In the genomic region with DNA sequence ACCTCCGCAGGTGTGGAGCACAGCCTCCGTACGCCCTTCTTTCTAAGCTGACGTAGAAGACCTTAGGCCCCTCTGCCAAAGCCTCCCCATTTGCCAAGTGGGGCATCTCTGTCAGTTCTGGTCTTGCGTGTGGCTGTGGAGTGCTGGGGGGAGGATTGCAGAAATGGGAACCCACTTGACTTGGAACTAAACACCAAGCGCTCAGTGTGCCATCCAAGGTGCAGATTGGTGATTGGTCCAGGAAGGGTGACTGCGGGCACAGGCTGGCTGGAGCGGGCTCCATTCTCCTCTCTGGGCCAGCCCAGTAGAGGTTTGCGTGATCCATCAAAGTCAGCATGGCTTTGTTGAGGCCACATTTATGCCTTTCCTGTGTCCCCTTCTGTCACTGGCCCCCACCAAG, we compare ENCODE assay signal across 19 mouse cellular contexts. TPM values are rescaled to one million over a fixed set of nuclear protein-coding genes. Genes with fewer than 3 reads are reported as not detected.
A peak's percentile ranks its signal among the peaks of the same experiment; 100 is the strongest.
DNase-seq lines count a peak whose midpoint lies in the region; ATAC-seq and TF ChIP-seq lines count a peak whose summit lies in the region.
"Had no signal": no experiment of that assay in that cellular context is flagged by ENCODE, and none has a peak within 500 bp of the region (broad histone marks: within the 10 kb centered on the region; RNA-seq: fewer than 3 reads in every experiment).

No protein-coding gene starts in this region.

- no peak overlapping the region for H3K9ac ChIP-seq in hindbrain, postnatal 0 days (replicated peaks; ENCODE audit: low read length)
- H3K9ac ChIP-seq in hindbrain, embryonic 16.5 days (ENCODE audit: low read depth, low read length): no peak overlapping the region; the same call in 1 of the 2 replicates
- H3K9ac ChIP-seq in neural tube, embryonic 13.5 days: 0 out of 2 replicates have a peak overlapping the region, but pooled peaks have one; percentile 22
- no peak overlapping the region for H3K9ac ChIP-seq in neural tube, embryonic 15.5 days (replicated peaks)
- H3K9ac ChIP-seq: embryonic facial prominence, embryonic 12.5 days; hindbrain, embryonic 13.5 days; limb, embryonic 12.5 days; lung, embryonic 15.5 days; neural tube, embryonic 12.5 days had no signal

- peaks cover 62% of the 10 kb centered on the region for H3K4me1 ChIP-seq in cerebellum, adult 2 months (ENCODE audit: control insufficient read depth, insufficient read depth, low read length)
- no peaks in the 10 kb centered on the region for H3K4me1 ChIP-seq in hindbrain, postnatal 0 days (ENCODE audit: insufficient read depth, low read length)
- H3K4me1 ChIP-seq in hindbrain, embryonic 16.5 days (ENCODE audit: control insufficient read depth, insufficient read depth, low read depth, low read length): no peaks in the 10 kb centered on the region
- peaks cover 29% of the 10 kb centered on the region for H3K4me1 ChIP-seq in neural tube, embryonic 13.5 days (replicated peaks)
- H3K4me1 ChIP-seq in neural tube, embryonic 15.5 days: peaks cover 11% of the 10 kb centered on the region
- H3K4me1 ChIP-seq: embryonic facial prominence, embryonic 12.5 days; limb, embryonic 12.5 days; lung, embryonic 15.5 days; midbrain, embryonic 10.5 days had no signal

- peak; percentile 30; the same call in 1 of the 2 replicates for TF ChIP-seq POLR2A in cerebellum, adult 2 months (IDR thresholded peaks at IDR 0.05; ENCODE audit: borderline replicate concordance, insufficient read depth, low read length)

- H3K27me3 ChIP-seq in cerebellum, adult 2 months (ENCODE audit: control insufficient read depth, insufficient read depth, low read length): no peaks in the 10 kb centered on the region
- no peaks in the 10 kb centered on the region for H3K27me3 ChIP-seq in hindbrain, postnatal 0 days (ENCODE audit: insufficient read depth, low read length)
- H3K27me3 ChIP-seq in hindbrain, embryonic 16.5 days (replicated peaks; ENCODE audit: control insufficient read depth, insufficient read depth, low read length): no peaks in the 10 kb centered on the region
- H3K27me3 ChIP-seq in neural tube, embryonic 13.5 days: 0 out of 2 replicates have a peak, but pooled peaks cover 4% of the 10 kb centered on the region
- 0 out of 2 replicates have a peak, but pooled peaks cover 10% of the 10 kb centered on the region for H3K27me3 ChIP-seq in neural tube, embryonic 15.5 days (replicated peaks)
- H3K27me3 ChIP-seq: embryonic facial prominence, embryonic 12.5 days; neural tube, embryonic 12.5 days had no signal

- peak; percentile 15; the same call in 1 of the 2 replicates for ATAC-seq in frontal cortex, adult (ENCODE audit: low TSS enrichment)
- peak; percentile 8; the same call in 1 of the 2 replicates for ATAC-seq in hindbrain, postnatal 0 days
- ATAC-seq in hindbrain, embryonic 16.5 days: no peak; the same call in 1 of the 2 replicates
- ATAC-seq in neural tube, embryonic 13.5 days (ENCODE audit: low read depth): 0 out of 2 replicates have a peak, but pooled peaks have one; percentile 12
- no peak; the same call in 1 of the 2 replicates for ATAC-seq in neural tube, embryonic 15.5 days (ENCODE audit: low FRiP score)

- peaks cover 34% of the 10 kb centered on the region for H3K36me3 ChIP-seq in hindbrain, postnatal 0 days (ENCODE audit: insufficient read depth, low read length)
- peaks cover 20% of the 10 kb centered on the region for H3K36me3 ChIP-seq in hindbrain, embryonic 16.5 days (ENCODE audit: control insufficient read depth, insufficient read depth, low read length)
- H3K36me3 ChIP-seq in neural tube, embryonic 13.5 days: peaks cover 41% of the 10 kb centered on the region
- peaks cover 47% of the 10 kb centered on the region for H3K36me3 ChIP-seq in neural tube, embryonic 15.5 days

- 10% methylated on average over 9 of the region's 9 CpGs for WGBS in cerebellum, adult 2 months
- 85% methylated on average over 9 of the region's 9 CpGs for WGBS in hindbrain, postnatal 0 days
- WGBS in hindbrain, embryonic 16.5 days: 84% methylated on average over 9 of the region's 9 CpGs
- 88% methylated on average over 9 of the region's 9 CpGs for WGBS in neural tube, embryonic 13.5 days
- WGBS in neural tube, embryonic 15.5 days: 95% methylated on average over 9 of the region's 9 CpGs

- TF ChIP-seq CTCF in cerebellum, adult 2 months (IDR thresholded peaks at IDR 0.05; ENCODE audit: borderline replicate concordance, insufficient read depth, low read depth, low read length): no peak
- TF ChIP-seq CTCF in hindbrain, postnatal 0 days (IDR thresholded peaks at IDR 0.05; ENCODE audit: low read depth): no peak

- peak in 1 of 2 experiments; percentile 91 for DNase-seq in cerebellum, adult 2 months
- no peak for DNase-seq in cerebellum, adult 9-10 months
- DNase-seq in frontal cortex, postnatal 36 days (ENCODE audit: low spot score in 2 of 2): no peak
- no peak for DNase-seq in hindbrain, postnatal 0 days (ENCODE audit: low spot score)

- H3K4me2 ChIP-seq in hindbrain, postnatal 0 days (ENCODE audit: low read depth, low read length): no peak overlapping the region
- H3K4me2 ChIP-seq in hindbrain, embryonic 16.5 days (ENCODE audit: low read length): no peak overlapping the region
- H3K4me2 ChIP-seq in neural tube, embryonic 13.5 days: no peak overlapping the region
- no peak overlapping the region for H3K4me2 ChIP-seq in neural tube, embryonic 15.5 days
- H3K4me2 ChIP-seq: embryonic facial prominence, embryonic 12.5 days; hindbrain, embryonic 13.5 days; limb, embryonic 12.5 days; liver, embryonic 11.5 days; lung, embryonic 15.5 days; neural tube, embryonic 12.5 days had no signal

- H3K9me3 ChIP-seq in hindbrain, postnatal 0 days (ENCODE audit: low read length): no peaks in the 10 kb centered on the region
- no peaks in the 10 kb centered on the region for H3K9me3 ChIP-seq in hindbrain, embryonic 16.5 days (ENCODE audit: control insufficient read depth, low read length)
- no peaks in the 10 kb centered on the region for H3K9me3 ChIP-seq in neural tube, embryonic 13.5 days
- no peaks in the 10 kb centered on the region for H3K9me3 ChIP-seq in neural tube, embryonic 15.5 days (replicated peaks)
- H3K9me3 ChIP-seq: embryonic facial prominence, embryonic 12.5 days; forebrain, embryonic 10.5 days; G1E; hindbrain, embryonic 13.5 days; limb, embryonic 12.5 days; lung, embryonic 15.5 days; midbrain, embryonic 10.5 days; neural tube, embryonic 12.5 days had no signal

- no peak overlapping the region for H3K4me3 ChIP-seq in cerebellum, adult 2 months (replicated peaks; ENCODE audit: insufficient read depth, low read depth, low read length)
- H3K4me3 ChIP-seq in hindbrain, postnatal 0 days (ENCODE audit: low read length): no peak overlapping the region
- no peak overlapping the region for H3K4me3 ChIP-seq in hindbrain, embryonic 16.5 days (ENCODE audit: low read length)
- H3K4me3 ChIP-seq in neural tube, embryonic 13.5 days: no peak overlapping the region
- no peak overlapping the region for H3K4me3 ChIP-seq in neural tube, embryonic 15.5 days (replicated peaks)
- H3K4me3 ChIP-seq: embryonic facial prominence, embryonic 12.5 days; forebrain, embryonic 10.5 days; gastrocnemius, adult 2 months; hindbrain, embryonic 13.5 days; limb, embryonic 12.5 days; lung, embryonic 15.5 days; midbrain, embryonic 10.5 days; myocyte; neural tube, embryonic 12.5 days had no signal

- H3K27ac ChIP-seq in cerebellum, adult 2 months (ENCODE audit: insufficient read depth, low read length): peak overlapping the region; percentile 93
- H3K27ac ChIP-seq in hindbrain, postnatal 0 days: no peak overlapping the region
- no peak overlapping the region for H3K27ac ChIP-seq in hindbrain, embryonic 16.5 days (ENCODE audit: low read depth, low read length)
- no peak overlapping the region for H3K27ac ChIP-seq in neural tube, embryonic 13.5 days (replicated peaks)
- H3K27ac ChIP-seq in neural tube, embryonic 15.5 days (replicated peaks): no peak overlapping the region
- H3K27ac ChIP-seq: embryonic facial prominence, embryonic 12.5 days; forebrain, embryonic 10.5 days; gastrocnemius, adult 2 months; hindbrain, embryonic 13.5 days; limb, embryonic 12.5 days; lung, embryonic 15.5 days; midbrain, embryonic 10.5 days; neural tube, embryonic 12.5 days had no signal

RNA-seq across cellular contexts. Expression of gene Nat9, which starts 15.1 kb away (rescaled TPM):
- 30.8 and 37.5 TPM in 2 replicates for polyA plus RNA-seq in cerebellum, adult 2 months (2012; rRNA removed)
- 17.3 and 27.8 TPM in 2 replicates for total RNA-seq in hindbrain, postnatal 0 days (2014; rRNA removed)
- 17.3 and 22.2 TPM in 2 replicates for polyA plus RNA-seq in hindbrain, postnatal 0 days (2015; fragmentation: Nextera tagmentation; extraction: Ambion mirVana)
- polyA plus RNA-seq in hindbrain, embryonic 16.5 days (2015; fragmentation: Nextera tagmentation; extraction: Ambion mirVana): 20.9 and 24.6 TPM in 2 replicates
- 16.3 and 24.1 TPM in 2 replicates for polyA plus RNA-seq in neural tube, embryonic 13.5 days (2015; fragmentation: Nextera tagmentation; extraction: Ambion mirVana)
- 22.0 and 22.8 TPM in 2 replicates for polyA plus RNA-seq in neural tube, embryonic 15.5 days (2015; fragmentation: Nextera tagmentation; extraction: Ambion mirVana)

RNA-seq across cellular contexts. Expression of gene Tmem104, which starts 15.5 kb away (rescaled TPM):
- 12.5 and 13.3 TPM in 2 replicates for polyA plus RNA-seq in cerebellum, adult 2 months (2012; rRNA removed)
- 6.4 and 11.1 TPM in 2 replicates for total RNA-seq in hindbrain, postnatal 0 days (2014; rRNA removed)
- 10.1 and 13.5 TPM in 2 replicates for polyA plus RNA-seq in hindbrain, postnatal 0 days (2015; fragmentation: Nextera tagmentation; extraction: Ambion mirVana)
- 12.3 and 13.1 TPM in 2 replicates for polyA plus RNA-seq in hindbrain, embryonic 16.5 days (2015; fragmentation: Nextera tagmentation; extraction: Ambion mirVana)
- 11.6 and 11.8 TPM in 2 replicates for polyA plus RNA-seq in neural tube, embryonic 13.5 days (2015; fragmentation: Nextera tagmentation; extraction: Ambion mirVana)
- 11.7 TPM in 2 replicates for polyA plus RNA-seq in neural tube, embryonic 15.5 days (2015; fragmentation: Nextera tagmentation; extraction: Ambion mirVana)

RNA-seq across cellular contexts. Expression of gene Slc9a3r1, which starts 39.6 kb away (rescaled TPM):
- 87.2 and 87.9 TPM in 2 replicates for polyA plus RNA-seq in cerebellum, adult 2 months (2012; rRNA removed)
- total RNA-seq in hindbrain, postnatal 0 days (2014; rRNA removed): 72.6 and 76.9 TPM in 2 replicates
- 91.8 and 98.2 TPM in 2 replicates for polyA plus RNA-seq in hindbrain, postnatal 0 days (2015; fragmentation: Nextera tagmentation; extraction: Ambion mirVana)
- 81.5 and 93.4 TPM in 2 replicates for polyA plus RNA-seq in hindbrain, embryonic 16.5 days (2015; fragmentation: Nextera tagmentation; extraction: Ambion mirVana)
- 50.6 and 58.1 TPM in 2 replicates for polyA plus RNA-seq in neural tube, embryonic 13.5 days (2015; fragmentation: Nextera tagmentation; extraction: Ambion mirVana)
- 45.5 and 80.6 TPM in 2 replicates for polyA plus RNA-seq in neural tube, embryonic 15.5 days (2015; fragmentation: Nextera tagmentation; extraction: Ambion mirVana)

Comparison
In these comparisons a context has a peak if more than half of its experiments do, and no peak if none do; other contexts are left out.
1. ATAC-seq: peak in frontal cortex, adult (single experiment), hindbrain, postnatal 0 days (single experiment) and neural tube, embryonic 13.5 days (single experiment); none in hindbrain, embryonic 16.5 days (single experiment) and neural tube, embryonic 15.5 days (single experiment).